Mouse (Mus musculus) forebrain, embryonic 10.5 days (tissue): ENCODE data around the gene Apoc3. TPM values are rescaled to one million over a fixed set of nuclear protein-coding genes. Genes with fewer than 3 reads are reported as not detected.
A peak's percentile ranks its signal among the peaks of the same experiment; 100 is the strongest.

Source experiments
- DNase-seq: peaks from one replicate; pipeline ENCODE4 v3.0.0-alpha.2; 2017; ENCODE audit warnings: low spot score; ENCODE audit errors: extremely low spot score
- H3K27ac ChIP-seq: fragments of 300-500 bp; sonication (generic); 2 replicates; pipeline ENCODE4 v1.5.1; 2016; ENCODE audit warnings: mild to moderate bottlenecking
- H3K27me3 ChIP-seq: fragments of 300-500 bp; sonication (generic); 2 replicates; pipeline ENCODE4 v1.6.1; 2016; ENCODE audit warnings: mild to moderate bottlenecking; ENCODE audit not compliant: poor library complexity, severe bottlenecking
- H3K36me3 ChIP-seq: fragments of 300-500 bp; sonication (generic); replicated peaks from 2 replicates; pipeline ENCODE4 v1.6.1; 2016; ENCODE audit warnings: mild to moderate bottlenecking, moderate library complexity
- H3K4me1 ChIP-seq: fragments of 300-500 bp; sonication (generic); 2 replicates; pipeline ENCODE4 v1.6.1; 2016
- H3K4me3 ChIP-seq: fragments of 300-500 bp; sonication (generic); 2 replicates; pipeline ENCODE4 v1.5.1; 2016; ENCODE audit warnings: mild to moderate bottlenecking, moderate library complexity
- H3K9me3 ChIP-seq: fragments of 300-500 bp; sonication (generic); 2 replicates; pipeline ENCODE4 v1.6.1; 2016; ENCODE audit warnings: mild to moderate bottlenecking, moderate library complexity
- WGBS: fragments of 180-500 bp; shearing (Covaris S2); methylation state at CpG from one replicate; pipeline ENCODE4 v1.1.7; 2016; 5-methylcytosine and 5-hydroxymethylcytosine counted together
- polyA plus RNA-seq: library from polyadenylated mRNA; unstranded; fragments of >200 nt; fragmentation: Nextera tagmentation; extraction: Ambion mirVana; gene quantifications from 2 replicates; pipeline ENCODE4 v1.2.1, GENCODE M21; 2016

Apoc3 gene
- not detected in 2 replicates for polyA plus RNA-seq

DNA sequence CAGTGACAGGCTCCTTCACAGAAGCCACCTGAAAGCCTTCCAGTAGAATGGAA lies at the start of gene Apoc3:
Apoc3 (minus strand) TSS at position 41 of the 53 bp plus-strand sequence.
- no peak within 1 kb of the TSS for H3K4me3 ChIP-seq
- no peak for DNase-seq
- peaks cover 19% of the 10 kb centered on the region for H3K27me3 ChIP-seq
- peaks cover 16% of the 10 kb centered on the region for H3K4me1 ChIP-seq
- H3K36me3 ChIP-seq, result no peaks in the 10 kb centered on the region
- peak within 1 kb of the TSS; percentile 46 for H3K27ac ChIP-seq
- no peaks in the 10 kb centered on the region for H3K9me3 ChIP-seq

DNA sequence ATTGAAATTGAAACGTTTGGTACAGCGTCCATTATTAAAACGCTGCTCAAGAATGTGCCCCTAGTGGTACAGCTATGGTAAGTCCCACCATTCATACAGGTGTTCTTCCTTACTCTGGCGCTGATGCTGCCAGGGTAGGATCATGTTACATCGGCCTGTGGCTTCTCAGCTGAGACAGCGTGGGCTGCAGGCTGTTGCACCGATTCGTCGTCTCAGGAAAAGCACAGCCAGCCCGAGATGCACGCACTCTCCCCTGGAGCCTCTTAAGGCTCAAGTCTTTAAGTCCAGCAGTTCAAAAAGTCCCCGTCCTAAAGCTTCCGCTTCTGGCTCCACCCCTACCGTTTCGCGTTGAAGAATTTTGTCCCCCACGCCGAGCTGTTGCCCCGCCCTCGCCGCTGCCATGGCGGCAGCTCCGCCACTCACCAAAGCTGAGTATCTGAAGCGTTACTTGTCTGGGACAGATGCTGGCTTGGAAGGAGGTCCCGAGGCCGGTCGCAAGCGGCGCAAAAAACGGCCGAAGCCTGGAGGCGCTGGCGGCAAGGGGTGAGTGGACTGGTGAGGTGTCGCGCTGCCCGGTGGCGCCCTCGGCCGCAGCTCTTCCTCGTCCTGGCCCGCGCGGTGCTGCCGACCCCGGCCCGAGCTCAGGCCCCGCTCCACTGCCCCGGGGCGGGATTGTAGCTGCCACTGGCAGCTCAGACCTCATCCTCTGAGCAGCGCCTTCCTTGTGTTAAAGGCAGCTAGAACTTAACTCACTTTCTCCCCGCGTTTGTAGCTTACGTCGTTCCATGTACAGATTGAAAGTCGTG lies 47.4 kb upstream of the Apoc3 start, which contains the start of gene Bud13:
Bud13 (plus strand) TSS at position 378 of the 806 bp plus-strand sequence.
- DNase-seq, result peak; percentile 89
- Histone ChIP-seq H3K4me3 (peak within 1 kb of the TSS; percentile 86), H3K27me3 (no peaks in the 10 kb centered on the region), H3K4me1 (peaks cover 24% of the 10 kb centered on the region), H3K9me3 (no peaks in the 10 kb centered on the region), H3K36me3 (peaks cover 62% of the 10 kb centered on the region), H3K27ac (peak within 1 kb of the TSS; percentile 93)
- WGBS, result under 1% methylated on average over 55 of the region's 55 CpGs

DNA sequence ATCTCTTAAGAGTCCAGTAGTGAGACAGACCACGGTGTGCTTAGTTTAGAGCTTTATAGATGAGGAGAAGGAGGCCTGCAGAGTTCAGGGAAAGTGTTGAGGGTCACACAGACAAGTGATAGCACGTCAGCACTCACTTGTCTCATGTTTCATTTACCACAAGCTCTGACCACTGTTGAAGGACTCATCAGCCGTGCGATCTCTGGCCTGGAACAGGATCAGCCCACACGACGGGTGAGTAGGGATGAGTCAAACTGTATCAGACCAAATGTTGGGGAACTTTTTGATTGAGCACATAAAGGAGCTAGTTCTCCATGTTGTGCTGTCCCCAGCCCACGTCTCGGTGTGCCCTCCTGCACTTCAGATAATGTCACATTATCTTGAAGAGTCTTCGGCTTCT lies 39.1 kb upstream of the Apoc3 start:
- Histone ChIP-seq H3K27ac (no peak overlapping the region), H3K27me3 (peaks cover 22% of the 10 kb centered on the region), H3K9me3 (no peaks in the 10 kb centered on the region), H3K36me3 (peaks cover 51% of the 10 kb centered on the region), H3K4me1 (peaks cover 31% of the 10 kb centered on the region), H3K4me3 (peak overlapping the region; percentile 94)
- DNase-seq, result no peak
- 91% methylated on average over 9 of the region's 9 CpGs for WGBS

DNA sequence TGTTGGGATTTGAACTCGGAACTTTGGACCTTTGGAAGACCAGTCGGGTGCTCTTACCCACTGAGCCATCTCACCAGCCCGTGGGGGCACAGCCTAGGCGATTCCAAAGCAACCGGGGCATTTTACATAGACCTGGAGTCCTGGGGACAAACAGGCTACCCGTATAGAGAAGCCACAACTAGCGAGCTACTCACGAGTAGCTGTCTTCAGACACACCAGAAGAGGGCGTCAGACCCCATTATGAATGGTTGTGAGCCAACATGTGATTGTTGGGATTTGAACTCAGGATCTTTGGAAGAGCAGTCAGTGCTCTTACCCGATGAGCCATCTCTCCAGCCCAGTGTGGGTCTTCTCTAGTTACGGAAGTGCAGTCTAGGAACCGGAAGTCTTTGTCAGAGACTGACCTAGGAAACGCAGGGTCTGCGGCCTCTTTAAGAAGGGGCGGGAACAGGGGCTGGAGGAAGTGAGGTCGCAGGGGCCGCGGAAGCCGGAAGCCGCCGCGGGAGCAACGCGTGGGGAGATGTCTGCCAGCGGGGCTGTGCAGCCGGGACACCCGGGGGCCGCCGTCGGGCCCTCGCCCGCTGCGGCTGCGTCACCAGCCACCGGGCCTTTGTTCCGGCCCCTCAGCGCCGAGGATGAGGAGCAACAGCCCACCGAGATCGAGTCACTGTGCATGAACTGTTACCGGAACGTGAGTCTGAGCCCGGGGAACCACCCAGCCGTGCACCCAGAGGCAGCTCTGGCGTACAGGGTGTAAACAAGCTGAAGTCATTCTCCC lies 37.4 kb upstream of the Apoc3 start, which contains the start of gene Zpr1:
Zpr1 (plus strand) TSS at position 388 of the 778 bp plus-strand sequence.
- WGBS, result 7% methylated on average over 45 of the region's 45 CpGs
- DNase-seq, result peak; percentile 90
- Histone ChIP-seq H3K27me3 (peaks cover 38% of the 10 kb centered on the region), H3K4me3 (peak within 1 kb of the TSS; percentile 94), H3K9me3 (no peaks in the 10 kb centered on the region), H3K27ac (peak within 1 kb of the TSS; percentile 87), H3K36me3 (peaks cover 37% of the 10 kb centered on the region), H3K4me1 (peaks cover 31% of the 10 kb centered on the region)

DNA sequence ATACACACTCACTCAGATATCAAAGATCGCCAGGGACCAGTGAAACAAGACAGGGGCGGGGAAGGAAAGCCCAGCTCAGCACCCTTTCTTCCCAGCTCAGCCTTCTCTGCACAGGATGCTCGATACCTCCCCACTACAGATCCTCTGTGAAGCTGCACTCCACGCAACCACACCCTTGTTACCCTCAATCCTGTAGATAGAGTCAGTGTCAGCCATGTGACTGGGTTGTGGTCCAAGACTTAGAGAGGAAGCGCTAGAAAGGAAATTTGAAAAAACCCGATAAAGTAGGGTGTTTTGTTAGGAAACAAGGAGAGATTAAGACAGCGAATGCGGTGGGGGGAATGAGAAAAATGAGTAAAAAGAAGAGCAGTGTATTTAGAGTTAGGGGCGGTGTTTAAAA lies 36.6 kb upstream of the Apoc3 start:
- no peaks in the 10 kb centered on the region for H3K9me3 ChIP-seq
- H3K4me3 ChIP-seq, result peak overlapping the region; percentile 94
- peaks cover 39% of the 10 kb centered on the region for H3K27me3 ChIP-seq
- H3K36me3 ChIP-seq, result peaks cover 29% of the 10 kb centered on the region
- no peak for DNase-seq
- WGBS, result 86% methylated on average over 9 of the region's 9 CpGs
- H3K27ac ChIP-seq, result no peak overlapping the region
- peaks cover 31% of the 10 kb centered on the region for H3K4me1 ChIP-seq

DNA sequence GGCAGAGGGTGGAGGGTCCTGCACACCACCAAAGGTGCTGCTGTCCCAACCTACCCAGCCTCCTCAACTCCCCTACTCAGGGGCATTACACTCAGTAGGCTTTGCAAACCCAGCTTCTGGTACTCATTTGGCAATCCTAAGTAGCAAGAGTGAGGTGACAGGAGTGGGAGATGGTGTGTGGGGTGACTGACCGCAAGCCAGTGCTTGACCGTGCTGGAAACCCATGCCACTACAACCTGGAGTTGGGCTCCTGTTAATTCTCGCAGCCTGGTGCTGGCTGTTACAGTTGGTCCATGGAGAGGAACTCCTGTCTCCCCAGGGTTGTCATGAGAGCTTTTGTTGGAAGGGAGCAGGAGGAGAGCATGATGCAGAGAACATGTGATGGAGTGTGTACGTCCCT lies 35.3 kb upstream of the Apoc3 start:
- peaks cover 16% of the 10 kb centered on the region for H3K36me3 ChIP-seq
- 96% methylated on average over 4 of the region's 4 CpGs for WGBS

DNA sequence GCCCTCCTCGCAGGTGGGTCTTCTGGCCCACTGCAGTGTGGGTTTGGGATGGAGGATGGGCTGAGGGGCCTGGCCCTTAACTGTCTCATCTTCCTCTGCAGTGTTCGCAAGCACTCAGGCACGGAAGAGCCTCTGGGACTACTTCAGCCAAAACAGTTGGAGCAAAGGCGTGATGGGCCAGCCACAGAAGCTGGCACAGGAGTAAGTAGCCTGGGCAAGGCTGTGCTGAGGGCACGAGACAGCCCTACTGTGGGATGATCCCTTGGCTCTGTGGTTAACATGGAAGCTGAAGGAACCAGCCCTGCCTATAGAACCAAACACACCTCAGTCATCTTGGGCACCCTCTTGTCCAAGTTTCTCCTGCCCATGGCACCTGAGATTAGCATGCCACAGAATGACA lies 33.7 kb upstream of the Apoc3 start:
- no peak for DNase-seq
- Histone ChIP-seq H3K27ac (no peak overlapping the region), H3K4me1 (peaks cover 28% of the 10 kb centered on the region), H3K9me3 (no peaks in the 10 kb centered on the region), H3K36me3 (no peaks in the 10 kb centered on the region), H3K4me3 (no peak overlapping the region), H3K27me3 (peaks cover 39% of the 10 kb centered on the region)
- 92% methylated on average over 5 of the region's 5 CpGs for WGBS

More for the DNA sequence above, 35.3 kb upstream of the Apoc3 start:
- Histone ChIP-seq H3K4me3 (no peak overlapping the region), H3K9me3 (no peaks in the 10 kb centered on the region), H3K4me1 (peaks cover 31% of the 10 kb centered on the region), H3K27me3 (peaks cover 39% of the 10 kb centered on the region), H3K27ac (no peak overlapping the region)
- no peak for DNase-seq

DNA sequence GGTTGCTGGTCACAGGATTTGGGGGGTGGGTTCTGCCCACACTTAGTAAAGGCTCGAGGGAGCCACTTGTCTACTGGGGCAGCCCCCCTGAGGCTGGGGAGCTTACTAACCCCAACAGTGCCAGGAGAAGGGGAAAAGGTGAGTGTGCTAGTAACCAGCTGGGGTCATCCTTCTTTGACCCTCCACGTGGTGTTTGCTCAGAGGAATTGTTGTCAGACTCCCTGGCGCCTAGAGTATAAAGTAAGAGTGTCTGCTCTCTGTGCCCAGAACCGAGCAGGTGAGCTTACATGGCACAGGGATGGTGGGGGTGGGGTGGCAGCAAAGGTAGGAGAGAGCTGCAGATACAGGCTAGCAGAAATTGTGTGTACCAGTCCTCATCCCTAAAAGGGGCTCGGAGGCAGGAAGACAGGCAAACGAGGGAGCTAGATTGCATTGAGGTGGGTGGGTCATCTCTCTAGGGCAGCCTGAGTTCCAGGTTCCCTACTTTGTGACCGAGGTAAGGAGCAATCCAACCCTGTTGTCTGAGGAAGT lies 33.0 kb upstream of the Apoc3 start, which contains the start of gene Apoa5:
Apoa5 (plus strand) TSS at position 291 of the 531 bp plus-strand sequence.
- no peak for DNase-seq
- no peak within 1 kb of the TSS for H3K27ac ChIP-seq
- H3K36me3 ChIP-seq, result no peaks in the 10 kb centered on the region
- no peak within 1 kb of the TSS for H3K4me3 ChIP-seq
- H3K4me1 ChIP-seq, result peaks cover 21% of the 10 kb centered on the region
- H3K27me3 ChIP-seq, result peaks cover 39% of the 10 kb centered on the region
- 66% methylated on average over 7 of the region's 7 CpGs for WGBS
- no peaks in the 10 kb centered on the region for H3K9me3 ChIP-seq

DNA sequence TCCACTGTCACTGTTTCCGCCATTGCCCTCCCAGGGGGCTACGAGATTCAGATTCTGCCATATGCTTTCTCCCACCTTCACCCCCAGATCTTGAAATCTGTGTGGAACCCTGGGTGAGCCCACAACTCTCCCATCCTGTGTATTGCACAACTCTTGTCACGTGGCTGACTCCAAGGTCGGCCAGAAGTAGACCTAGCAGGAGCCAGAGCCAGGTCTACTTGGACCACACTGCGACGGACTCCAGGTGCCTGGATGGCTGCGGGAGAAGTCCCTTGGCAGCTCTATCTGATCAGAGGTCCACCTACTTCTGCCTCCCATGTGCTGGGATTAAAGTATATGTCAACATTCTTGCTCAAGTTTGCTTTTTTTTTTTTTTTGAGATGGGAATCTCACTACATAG lies 25.7 kb upstream of the Apoc3 start:
- Histone ChIP-seq H3K27me3 (no peaks in the 10 kb centered on the region), H3K36me3 (no peaks in the 10 kb centered on the region), H3K4me1 (0 out of 2 replicates have a peak, but pooled peaks cover 5% of the 10 kb centered on the region), H3K9me3 (no peaks in the 10 kb centered on the region), H3K27ac (no peak overlapping the region), H3K4me3 (no peak overlapping the region)
- no peak for DNase-seq
- 91% methylated on average over 7 of the region's 7 CpGs for WGBS

DNA sequence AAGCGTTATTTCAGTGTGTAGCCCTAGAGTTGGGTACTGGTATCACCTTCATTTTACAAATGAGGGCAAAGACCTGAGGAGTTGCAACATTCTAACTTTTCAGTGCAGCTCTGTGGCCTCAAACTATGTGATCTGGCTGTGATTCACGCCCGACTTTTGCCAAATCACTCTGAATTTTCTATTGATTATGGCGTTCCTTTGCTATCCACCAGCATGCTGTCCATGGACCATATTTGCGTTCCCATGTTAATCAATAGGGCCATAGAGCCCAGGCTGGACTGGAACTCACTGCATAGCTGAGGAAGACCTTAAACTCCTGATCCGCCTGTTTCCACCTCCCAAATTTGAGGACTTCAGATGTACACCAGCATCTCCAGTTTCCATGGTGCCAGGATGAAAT lies 23.7 kb upstream of the Apoc3 start:
- Histone ChIP-seq H3K9me3 (no peaks in the 10 kb centered on the region), H3K4me3 (no peak overlapping the region), H3K27me3 (no peaks in the 10 kb centered on the region), H3K36me3 (no peaks in the 10 kb centered on the region), H3K4me1 (0 out of 2 replicates have a peak, but pooled peaks cover 5% of the 10 kb centered on the region), H3K27ac (no peak overlapping the region)
- 91% methylated on average over 6 of the region's 6 CpGs for WGBS
- no peak for DNase-seq

DNA sequence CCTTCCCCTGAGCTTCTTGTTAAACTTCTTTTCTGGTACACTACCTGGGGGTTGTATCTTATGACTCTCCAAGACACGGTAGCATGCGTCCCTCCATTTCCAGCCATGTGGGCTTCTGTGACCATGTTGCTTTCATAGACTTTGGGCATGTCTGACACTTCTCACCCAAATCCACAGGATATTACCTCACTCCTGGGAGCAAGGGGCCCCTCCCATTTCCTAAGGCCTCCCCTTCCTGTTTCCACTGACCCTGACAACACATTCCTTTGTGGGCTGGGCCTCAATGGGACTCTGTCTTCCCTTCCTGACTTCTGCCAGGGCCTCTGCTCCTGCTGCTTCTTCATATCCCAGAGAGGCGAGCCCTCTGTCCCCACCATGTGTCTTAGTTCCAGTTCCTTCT lies 22.1 kb upstream of the Apoc3 start:
- WGBS, result 93% methylated on average over 3 of the region's 3 CpGs
- H3K27ac ChIP-seq, result 0 out of 2 replicates have a peak overlapping the region, but pooled peaks have one; percentile 30
- 0 out of 2 replicates have a peak, but pooled peaks cover 5% of the 10 kb centered on the region for H3K4me1 ChIP-seq
- no peaks in the 10 kb centered on the region for H3K9me3 ChIP-seq
- DNase-seq, result no peak
- H3K36me3 ChIP-seq, result no peaks in the 10 kb centered on the region
- H3K4me3 ChIP-seq, result no peak overlapping the region
- no peaks in the 10 kb centered on the region for H3K27me3 ChIP-seq

DNA sequence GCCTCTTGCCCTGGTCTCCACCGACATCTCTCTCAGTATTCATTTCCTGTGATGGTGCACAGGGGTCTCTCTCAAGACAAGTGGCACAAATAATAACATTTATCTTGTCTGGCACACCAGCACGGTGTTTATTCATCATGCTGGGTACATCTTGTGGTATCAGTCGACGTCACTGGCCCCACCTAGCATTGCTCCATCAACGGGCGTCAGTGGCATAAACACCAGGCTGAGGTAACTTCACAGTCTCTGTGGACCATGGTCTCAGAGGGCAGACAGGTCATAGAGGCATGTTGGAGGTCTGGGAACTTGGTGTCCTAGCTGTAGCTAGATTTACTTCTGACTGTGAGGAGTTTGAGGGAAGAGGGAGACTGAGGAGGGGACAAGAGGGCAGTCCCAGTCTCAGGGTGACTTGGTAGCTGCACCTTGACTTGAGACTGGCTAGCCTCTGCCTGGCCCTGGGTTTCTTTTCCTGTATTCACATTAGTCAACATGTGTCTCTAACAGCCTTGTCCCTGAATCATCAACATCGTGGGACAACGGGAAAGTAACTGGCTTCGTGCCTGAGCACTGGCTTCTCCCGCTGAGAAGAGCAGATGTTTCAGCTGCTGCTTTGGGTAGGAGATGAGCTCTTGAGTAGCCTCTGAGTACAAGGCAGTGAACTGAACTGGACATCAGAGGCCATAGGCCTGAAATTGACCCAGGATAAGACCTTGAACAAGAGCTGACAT lies 21.4 kb upstream of the Apoc3 start:
- WGBS, result 91% methylated on average over 10 of the region's 10 CpGs
- Histone ChIP-seq H3K36me3 (no peaks in the 10 kb centered on the region), H3K9me3 (no peaks in the 10 kb centered on the region), H3K27me3 (no peaks in the 10 kb centered on the region), H3K4me3 (no peak overlapping the region), H3K27ac (no peak overlapping the region), H3K4me1 (0 out of 2 replicates have a peak, but pooled peaks cover 5% of the 10 kb centered on the region)
- DNase-seq, result no peak
